Mouse (Mus musculus) ovary, postnatal 10 days (tissue): Measurements from ENCODE around the gene Matn1.

Source experiments
- DNase-seq: peaks from one replicate; pipeline ENCODE4 v3.0.0; 2022; ENCODE audit warnings: low spot score

Gene Matn1

GRCm38 (mm10) chr4:130984416-130985182, 40.4 kb downstream of the Matn1 start:
- no peak for DNase-seq

GRCm38 (mm10) chr4:130987046-130987445, 42.9 kb downstream of the Matn1 start:
- DNase-seq, result no peak

- DNase-seq, result no peak
Observed at GRCm38 (mm10) chr4:130988219-130988839, 44.1 kb downstream of the Matn1 start.

- no peak for DNase-seq
Observed at GRCm38 (mm10) chr4:130989146-130989545, 45.0 kb downstream of the Matn1 start.

- no peak for DNase-seq
Observed at GRCm38 (mm10) chr4:130990966-130991365, 46.8 kb downstream of the Matn1 start.

- no peak for DNase-seq
Observed at GRCm38 (mm10) chr4:130994556-130994955, 50.4 kb downstream of the Matn1 start.

GRCm38 (mm10) chr4:130999744-131000527, 55.8 kb downstream of the Matn1 start:
- DNase-seq, result no peak

GRCm38 (mm10) chr4:131000614-131001178, 56.5 kb downstream of the Matn1 start:
- no peak for DNase-seq
